Mouse (Mus musculus) lung, postnatal 36 days (tissue): Measurements from ENCODE around the gene Dmac2.

ENCODE experiments used
- DNase-seq: peaks from one replicate; pipeline ENCODE4 v3.0.0; 2022; ENCODE audit warnings: mixed read lengths

Gene Dmac2

DNA sequence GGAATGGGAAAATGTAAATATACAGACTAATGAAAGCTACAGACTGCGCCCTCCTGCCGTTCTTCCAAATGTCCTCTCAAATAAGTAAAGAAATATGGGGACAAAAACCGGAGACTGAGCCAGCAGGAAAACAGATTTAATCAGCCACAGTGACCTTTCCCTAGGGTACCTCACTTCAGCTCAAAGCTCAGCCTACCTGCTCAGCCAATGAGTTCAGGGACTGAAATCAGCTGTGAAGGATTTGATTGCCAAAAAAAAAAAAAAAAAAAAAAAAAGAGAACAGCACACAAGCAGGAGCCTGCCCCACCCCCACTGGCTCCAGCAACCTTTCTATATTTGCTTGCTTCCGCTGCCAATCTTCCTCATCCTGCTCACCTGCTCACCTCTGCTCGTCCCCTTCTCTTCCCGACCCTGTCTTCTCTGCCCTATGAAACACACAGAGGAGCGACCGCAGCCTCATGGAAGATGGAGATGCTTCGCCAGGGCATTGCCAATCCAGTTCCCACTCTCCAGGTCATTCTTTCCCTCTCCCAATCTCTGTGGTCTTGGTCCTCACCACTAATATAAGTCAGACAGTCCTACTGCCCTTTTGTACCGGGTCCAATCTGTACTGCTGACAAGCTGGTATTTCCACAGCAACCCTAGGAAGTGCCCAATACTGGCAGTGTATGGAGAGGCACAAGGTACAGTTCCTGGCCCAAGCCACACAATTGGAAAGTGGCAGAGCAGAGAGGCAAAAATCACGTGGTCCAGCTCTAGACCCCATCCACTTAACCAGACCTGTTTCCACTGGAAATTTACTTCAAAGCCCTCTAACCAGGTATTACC lies 36.6 kb downstream of the Dmac2 start:
- no peak for DNase-seq

DNA sequence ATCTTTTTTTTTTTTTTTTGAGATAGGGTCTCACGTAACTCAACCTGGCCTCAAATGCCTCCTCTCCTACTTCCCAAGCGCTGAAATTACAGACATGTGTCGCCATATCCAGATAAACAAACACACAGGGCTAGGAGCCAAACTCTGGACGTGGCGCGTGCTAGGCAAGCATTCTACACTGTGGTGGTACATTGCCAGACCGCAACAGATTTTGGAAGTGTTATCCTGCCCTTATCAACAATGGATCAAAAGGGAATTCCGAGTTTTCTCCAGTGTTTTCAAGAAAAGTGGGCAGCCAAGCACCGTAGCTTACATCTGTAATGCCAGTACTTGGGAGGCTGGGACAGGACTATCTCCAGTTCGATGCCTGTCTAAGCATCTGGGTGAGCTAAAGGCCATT lies 38.6 kb downstream of the Dmac2 start:
- DNase-seq = no peak

GRCm38 (mm10) chr7:25658657-25659472 lies 39.7 kb downstream of the Dmac2 start, which contains the start of the genes Bckdha and Exosc5:
TSS of gene Bckdha (minus strand) at chr7:25658981.
TSS of gene Exosc5 (plus strand) at chr7:25659164.
- peak; percentile 100 for DNase-seq

DNA sequence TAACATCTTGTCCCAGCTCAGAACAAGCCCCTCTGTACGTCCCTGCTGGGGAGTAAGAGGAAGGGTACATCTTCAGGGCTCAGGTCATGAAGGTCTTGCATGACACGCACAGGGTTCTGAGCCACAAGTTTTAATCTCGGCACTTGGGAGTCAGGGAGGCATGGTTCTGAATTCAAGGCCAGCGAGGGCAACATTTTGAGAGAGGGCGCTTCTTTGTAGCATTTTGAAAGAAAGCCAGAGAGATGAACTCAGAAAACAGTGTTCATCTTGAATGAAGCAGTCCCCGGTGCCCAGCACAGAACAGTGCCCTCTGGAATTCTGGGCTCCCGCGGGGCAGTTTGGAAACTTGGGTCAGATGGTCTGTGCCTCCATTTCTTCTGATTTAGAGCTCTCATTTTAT lies 47.2 kb downstream of the Dmac2 start:
- DNase-seq = no peak

- no peak for DNase-seq
These were observed 49.9 kb downstream of the Dmac2 start for GRCm38 (mm10) chr7:25669158-25669557.

DNA sequence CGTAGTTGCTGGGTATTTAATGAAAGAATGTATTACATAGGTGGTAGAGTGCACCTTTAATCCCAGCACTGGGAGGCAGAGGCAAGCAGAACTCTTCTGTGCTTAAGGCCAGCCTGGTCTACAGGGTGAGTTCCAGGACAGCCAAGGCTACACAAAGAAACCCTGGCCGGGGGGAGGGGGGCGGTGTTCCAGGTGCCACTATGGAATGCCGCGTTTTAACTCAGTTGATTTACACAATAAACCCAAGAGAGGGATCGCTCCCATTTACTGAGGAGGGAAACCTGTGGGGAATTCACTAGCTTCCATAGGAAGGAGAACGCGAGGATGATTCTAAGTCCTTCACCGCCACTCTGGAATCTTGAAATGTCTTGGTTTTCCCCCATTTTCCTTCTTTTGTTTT lies 50.4 kb downstream of the Dmac2 start:
- DNase-seq = no peak

DNA sequence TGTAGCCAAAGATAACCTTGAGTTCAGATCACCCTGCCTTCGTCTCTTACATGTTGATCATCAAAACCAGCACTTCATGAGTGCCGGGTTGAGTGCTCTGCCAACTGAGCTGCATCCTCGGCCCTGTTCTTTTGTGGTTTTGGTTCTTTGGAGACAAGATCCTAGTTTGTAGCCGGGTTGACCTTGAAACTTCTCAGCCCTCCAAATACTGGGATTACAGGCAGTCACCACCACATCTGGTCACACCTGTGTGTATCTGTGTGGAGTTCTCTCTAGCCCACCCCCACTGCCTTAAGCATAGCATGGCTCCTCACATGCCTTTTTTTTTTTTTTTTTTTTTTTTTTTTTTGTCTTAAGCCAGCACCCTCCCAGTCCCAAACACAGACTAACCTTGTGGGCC lies 50.9 kb downstream of the Dmac2 start:
- no peak for DNase-seq

DNA sequence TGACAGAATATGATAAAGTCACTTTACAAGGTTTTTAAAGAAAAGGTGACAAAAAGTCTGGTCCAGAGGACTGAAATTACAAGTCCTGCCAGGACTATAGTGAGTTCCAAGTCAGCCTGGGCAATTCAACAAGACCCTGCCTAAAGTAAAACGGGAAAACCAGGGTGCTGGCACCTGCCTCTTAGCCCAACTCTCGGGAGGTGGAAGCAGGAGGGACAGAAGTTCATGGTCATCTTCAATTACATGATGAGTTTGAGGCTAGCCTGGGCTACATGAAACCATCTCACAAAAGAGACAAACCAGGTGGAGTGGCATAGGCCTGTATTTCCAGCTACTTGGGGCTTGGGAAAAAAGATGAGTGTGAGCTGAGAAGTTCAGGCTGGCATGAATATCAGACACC lies 52.5 kb downstream of the Dmac2 start:
- no peak for DNase-seq

- DNase-seq = no peak
These were observed 53.2 kb downstream of the Dmac2 start for GRCm38 (mm10) chr7:25672442-25672841.

- no peak for DNase-seq
These were observed 55.1 kb downstream of the Dmac2 start for GRCm38 (mm10) chr7:25674297-25674696.

DNA sequence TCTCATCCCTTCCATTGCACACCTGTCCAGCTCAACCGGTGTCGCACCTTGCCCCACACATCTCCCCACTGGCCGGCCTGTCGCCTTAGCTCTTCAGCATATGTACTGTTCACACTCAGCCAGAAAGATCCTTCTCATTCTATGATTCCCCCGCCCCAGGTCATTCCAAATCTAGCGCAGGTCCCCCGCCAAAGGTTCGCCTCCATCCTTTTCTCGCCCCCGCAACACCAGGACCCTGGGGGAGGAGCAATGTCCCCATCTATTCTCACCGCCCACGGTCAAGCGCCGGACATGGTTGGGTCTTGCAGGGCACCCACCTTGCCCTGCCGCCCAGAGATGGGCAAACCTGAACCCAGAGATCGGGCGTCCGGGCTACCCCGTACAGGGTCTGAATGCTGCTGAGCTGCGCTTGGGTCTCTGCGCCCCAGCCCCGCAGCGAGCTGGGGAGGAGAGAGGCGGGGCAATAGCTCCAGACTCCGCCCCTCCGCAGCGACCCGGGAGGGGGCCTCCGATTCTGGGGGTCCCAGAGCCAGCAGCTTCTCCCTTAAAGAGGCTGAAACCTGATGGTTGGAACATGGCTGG lies 55.6 kb downstream of the Dmac2 start, which contains the start of gene Tmem91:
Tmem91 (minus strand) TSS at position 448 of the 582 bp plus-strand sequence.
- no peak for DNase-seq
